Mouse (Mus musculus) kidney, adult 2 months (tissue): ENCODE data around the gene Higd1a.

Experiments
- CTCF ChIP-seq: fragments of 200-500 bp; conservative IDR thresholded peaks from 2 replicates; pipeline ENCODE4 v1.5.1; 2011; ENCODE audit warnings: low read depth, mild to moderate bottlenecking, control low read depth, low read length, moderate library complexity, mixed read lengths; ENCODE audit not compliant: insufficient read depth, insufficient read length
- POLR2A ChIP-seq: fragments of 200-500 bp; IDR thresholded peaks from one replicate; pipeline ENCODE4 v1.6.1; 2011; ENCODE audit warnings: low read depth, low read length, control low read depth

DNA sequence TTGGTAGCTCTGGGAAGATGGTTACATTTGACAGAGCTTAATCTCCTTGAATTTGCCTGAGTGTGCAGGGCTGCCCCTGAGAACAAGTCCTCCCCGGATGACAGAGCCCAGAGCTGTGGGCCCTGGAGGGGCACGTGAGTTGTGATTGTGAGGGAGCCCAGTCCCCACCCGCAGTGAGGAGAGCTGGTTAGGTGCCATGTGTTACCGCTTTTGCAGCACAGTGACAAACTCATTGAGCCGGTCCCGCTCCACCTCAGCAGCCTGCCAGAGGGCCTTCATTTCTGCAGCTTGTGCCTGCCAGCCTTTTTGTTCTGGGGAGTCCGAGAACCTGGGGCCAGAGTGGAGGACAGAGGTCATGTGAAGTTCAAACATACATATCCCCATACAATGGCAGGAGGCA, 50.2 kb downstream of the Higd1a start:
- TF ChIP-seq CTCF (no peak), POLR2A (no peak)
